Mouse (Mus musculus) ES-E14 (cell line): ENCODE measurements around the gene Stk16. TPM values are rescaled to one million over a fixed set of nuclear protein-coding genes. Genes with fewer than 3 reads are reported as not detected.
A peak's percentile ranks its signal among the peaks of the same experiment; 100 is the strongest.

Experiments used
- DNase-seq: peaks from one replicate; pipeline ENCODE4 v3.0.0-alpha.2; 2013; ENCODE audit warnings: low read depth, low spot score
- H3K27ac ChIP-seq: 2 replicates; pipeline ENCODE4 v1.5.1; 2012; ENCODE audit warnings: low read depth, mild to moderate bottlenecking, low read length, moderate library complexity, mixed read lengths; ENCODE audit not compliant: poor library complexity, insufficient read depth, severe bottlenecking
- H3K36me3 ChIP-seq: 2 replicates; pipeline ENCODE4 v1.6.1; 2012; ENCODE audit warnings: mild to moderate bottlenecking, low read length, moderate library complexity, mixed read lengths; ENCODE audit not compliant: control insufficient read depth, poor library complexity, insufficient read depth, severe bottlenecking
- H3K4me1 ChIP-seq, 2 experiments: fragments of 150-350 bp in 1 of 2; sonication (generic) in 1 of 2; 2 replicates each; pipeline ENCODE4 v1.6.1; 2012; ENCODE audit warnings: low read length in 2 of 2, mild to moderate bottlenecking in 1 of 2, mixed read lengths in 1 of 2; ENCODE audit not compliant: control insufficient read depth in 2 of 2, insufficient read depth in 2 of 2, poor library complexity in 1 of 2
- H3K4me3 ChIP-seq, 2 experiments: fragments of 150-350 bp in 1 of 2; sonication (generic) in 1 of 2; 2 replicates each; pipeline ENCODE4 v1.5.1; 2012; ENCODE audit warnings: low read length in 2 of 2, low read depth in 1 of 2, mild to moderate bottlenecking in 1 of 2, mixed read lengths in 1 of 2; ENCODE audit not compliant: insufficient read depth in 1 of 2, poor library complexity in 1 of 2, severe bottlenecking in 1 of 2
- H3K9ac ChIP-seq: 2 replicates; pipeline ENCODE4 v1.6.1; 2012; ENCODE audit warnings: low read depth, mild to moderate bottlenecking, low read length, mixed read lengths; ENCODE audit not compliant: poor library complexity, insufficient read depth, severe bottlenecking
- H3K9me3 ChIP-seq: fragments of 150-350 bp; sonication (generic); 2 replicates; pipeline ENCODE4 v1.6.1; 2012; ENCODE audit warnings: low read depth, mild to moderate bottlenecking, low read length; ENCODE audit not compliant: control insufficient read depth, insufficient read depth
- CHD2 ChIP-seq: IDR thresholded peaks from 2 replicates; pipeline ENCODE4 v1.6.1; 2014; ENCODE audit warnings: mild to moderate bottlenecking, low read depth, low read length, inconsistent platforms
- HCFC1 ChIP-seq: IDR thresholded peaks from 2 replicates; pipeline ENCODE4 v1.6.1; 2012; ENCODE audit warnings: low read length, inconsistent platforms, borderline replicate concordance; ENCODE audit not compliant: insufficient read depth
- MAFK ChIP-seq: IDR thresholded peaks from 2 replicates; pipeline ENCODE4 v1.6.1; 2014; ENCODE audit warnings: mild to moderate bottlenecking, low read depth, low read length, inconsistent platforms; ENCODE audit not compliant: insufficient read depth
- ZC3H11A ChIP-seq: IDR thresholded peaks from 2 replicates; pipeline ENCODE4 v1.6.1; 2012; ENCODE audit warnings: low read depth, mild to moderate bottlenecking, inconsistent platforms, low read length, borderline replicate concordance
- ZNF384 ChIP-seq: IDR thresholded peaks from 2 replicates; pipeline ENCODE4 v1.6.1; 2012; ENCODE audit warnings: low read depth, low read length, inconsistent platforms
- in situ Hi-C, 2 experiments: fragments of 600-800 bp; cut with MboI; formaldehyde crosslinking; loops; one replicate each; pipeline ENCODE4 v1.15.1; 2025; ENCODE audit warnings: low sequenced_read_pairs in 2 of 2, inconsistent platforms in 1 of 2; ENCODE audit not compliant: unreplicated experiment in 2 of 2
- total RNA-seq: library from RNA; depleted of rRNA; stranded (reverse); fragments of 300-350 nt; gene quantifications from 2 replicates; pipeline ENCODE4 v1.2.3, GENCODE M21; 2012

Gene Stk16
- total RNA-seq, 1 experiment: 63.6 TPM

- Histone ChIP-seq H3K27ac (no peak overlapping the region), H3K4me3 (peak overlapping the region; percentile 88 to 98), H3K9ac (peak overlapping the region; percentile 89), H3K9me3 (no peaks in the 10 kb centered on the region), H3K4me1 (peaks cover 2 to 6% of the 10 kb centered on the region in 2 experiments; a peak in 1 of 4 replicates), H3K36me3 (peaks cover 6% of the 10 kb centered on the region)
- no peak for DNase-seq
- in situ Hi-C loops: no loop called here
- TF ChIP-seq HCFC1: no peak
Observed at GRCm38 (mm10) chr1:75191258-75191621, 19.4 kb upstream of the Stk16 start.

GRCm38 (mm10) chr1:75191622-75192402 lies 18.8 kb upstream of the Stk16 start, which contains the start of the genes Ankzf1 and Atg9a:
Ankzf1 (plus strand) TSS chr1:75192151.
Atg9a (minus strand) TSS chr1:75192196.
- Histone ChIP-seq H3K36me3 (peaks cover 10% of the 10 kb centered on the region), H3K9me3 (no peaks in the 10 kb centered on the region), H3K4me3 (peak within 1 kb of the TSS; percentile 88 to 98), H3K4me1 (peaks cover 2 to 6% of the 10 kb centered on the region in 2 experiments; a peak in 1 of 4 replicates), H3K9ac (peak within 1 kb of the TSS; percentile 89), H3K27ac (peak within 1 kb of the TSS; percentile 23)
- in situ Hi-C loops: no loop called here
- peak; percentile 65; the same call in 1 of the 2 replicates for TF ChIP-seq HCFC1
- peak; percentile 64; the same call in 1 of the 2 replicates for TF ChIP-seq CHD2
- TF ChIP-seq ZNF384: no peak
- peak; percentile 98 for DNase-seq

GRCm38 (mm10) chr1:75192452-75192851 lies 18.2 kb upstream of the Stk16 start:
- Histone ChIP-seq H3K4me3 (peak overlapping the region; percentile 88 to 89), H3K9me3 (no peaks in the 10 kb centered on the region), H3K9ac (peak overlapping the region; percentile 87), H3K4me1 (peaks cover 2 to 6% of the 10 kb centered on the region in 2 experiments; a peak in 1 of 4 replicates), H3K27ac (peak overlapping the region; percentile 23), H3K36me3 (peaks cover 11% of the 10 kb centered on the region)
- no peak for TF ChIP-seq ZC3H11A
- TF ChIP-seq HCFC1: no peak
- TF ChIP-seq ZNF384: no peak
- TF ChIP-seq MAFK: no peak
- no peak for TF ChIP-seq CHD2
- in situ Hi-C loops: no loop called here
- no peak for DNase-seq

GRCm38 (mm10) chr1:75201236-75201635 lies 9.4 kb upstream of the Stk16 start:
- DNase-seq: no peak
- H3K9me3 ChIP-seq: no peaks in the 10 kb centered on the region
- in situ Hi-C loops: no loop called here
- H3K9ac ChIP-seq: no peak overlapping the region
- no peak overlapping the region for H3K4me3 ChIP-seq
- TF ChIP-seq ZNF384: no peak
- TF ChIP-seq CHD2: no peak
- TF ChIP-seq ZC3H11A: no peak
- no peak for TF ChIP-seq HCFC1
- no peak for TF ChIP-seq MAFK
- peaks cover 25% of the 10 kb centered on the region for H3K36me3 ChIP-seq
- H3K4me1 ChIP-seq: no peaks in the 10 kb centered on the region
- H3K27ac ChIP-seq: no peak overlapping the region
